Mouse (Mus musculus): ENCODE results near the gene Ttc17.

Ttc17 gene

DNA sequence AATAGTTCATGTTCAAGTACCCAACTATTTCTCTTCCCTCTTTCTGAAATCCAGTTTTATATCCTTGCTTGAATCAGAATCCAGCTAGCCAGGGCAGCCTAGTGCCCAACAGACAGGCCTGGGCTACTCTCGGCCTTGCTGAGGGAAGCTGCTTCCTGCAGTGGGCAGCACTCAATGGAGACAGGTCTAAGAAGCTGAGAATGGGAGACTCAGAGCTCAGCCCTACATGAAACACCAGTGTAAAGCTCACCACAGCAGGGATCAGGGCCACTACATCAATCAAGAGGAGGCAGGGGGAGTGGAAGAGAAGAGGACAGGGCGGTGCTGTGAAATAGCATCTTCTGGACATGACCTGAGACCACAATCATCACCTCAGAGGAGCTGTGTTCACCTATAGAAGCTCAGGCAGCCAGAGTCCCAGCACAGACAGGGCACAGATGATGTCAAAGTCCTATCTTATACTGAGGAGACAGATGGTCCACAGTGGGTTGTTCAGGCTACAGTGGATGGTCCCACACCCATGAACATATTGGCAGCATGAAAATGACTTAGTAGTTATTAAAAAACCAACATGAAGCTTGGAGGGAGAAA is 25.3 kb downstream of the Ttc17 start:
- no peak for DNase-seq (ENCODE audit: low spot score)

DNA sequence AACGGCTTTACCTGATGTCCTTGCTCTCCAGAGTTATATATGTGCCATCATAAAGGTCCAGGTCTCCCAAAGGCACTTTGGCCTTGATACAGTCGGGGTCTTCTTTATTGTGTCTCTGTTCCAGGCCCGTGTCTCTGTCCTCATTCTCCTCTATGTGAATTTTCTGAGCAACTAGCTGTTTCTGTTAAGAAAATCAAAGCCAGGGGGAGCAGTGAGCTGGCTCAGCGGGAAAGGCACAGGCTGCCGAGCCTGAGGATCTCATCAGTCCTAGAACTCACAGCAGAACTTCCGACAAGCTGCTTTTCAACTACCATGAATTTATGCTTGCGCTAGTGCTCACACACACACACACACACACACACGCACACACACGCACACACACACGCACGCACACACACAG is 27.8 kb downstream of the Ttc17 start:
- DNase-seq (ENCODE audit: low spot score) = peak; percentile 2

DNA sequence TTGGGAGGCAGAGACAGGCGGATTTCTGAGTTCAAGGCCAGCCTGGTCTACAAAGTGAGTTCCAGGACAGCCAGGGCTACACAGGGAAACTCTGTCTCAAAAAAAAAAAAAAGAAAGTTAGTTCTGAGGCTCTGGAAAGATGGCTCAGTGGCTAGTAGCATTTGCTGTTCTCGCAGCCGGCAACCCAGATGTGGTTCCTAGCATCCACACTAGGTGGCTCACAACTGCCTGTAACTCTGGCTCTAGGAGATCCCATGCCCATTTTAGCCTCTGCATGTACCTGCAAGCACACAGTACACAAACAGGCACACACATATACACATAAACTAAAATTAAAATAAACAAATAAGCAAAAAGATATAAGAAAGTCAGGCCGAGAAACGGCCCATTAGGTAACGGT is 35.4 kb downstream of the Ttc17 start:
- DNase-seq (ENCODE audit: low spot score) = peak; percentile 30

DNA sequence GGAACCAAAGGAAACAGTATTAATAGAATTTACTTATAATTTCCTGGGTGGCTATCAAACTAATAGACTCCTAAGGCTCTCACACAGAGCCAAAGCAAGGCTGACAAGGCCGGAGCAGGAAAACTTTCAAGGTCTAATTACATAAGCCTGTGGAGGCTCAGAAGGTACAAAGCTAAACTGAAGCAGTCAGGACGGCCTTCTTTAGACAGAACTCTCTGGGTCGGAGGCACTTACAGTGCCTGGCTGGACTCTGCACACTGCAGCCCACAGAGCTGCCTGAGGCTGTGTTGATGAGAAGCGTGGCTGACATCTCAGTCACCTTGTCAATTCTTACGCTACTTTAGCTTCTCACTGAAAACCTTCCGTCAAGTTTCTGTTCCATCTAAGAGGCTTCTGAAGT is 42.7 kb downstream of the Ttc17 start:
- no peak for DNase-seq (ENCODE audit: low spot score)

DNA sequence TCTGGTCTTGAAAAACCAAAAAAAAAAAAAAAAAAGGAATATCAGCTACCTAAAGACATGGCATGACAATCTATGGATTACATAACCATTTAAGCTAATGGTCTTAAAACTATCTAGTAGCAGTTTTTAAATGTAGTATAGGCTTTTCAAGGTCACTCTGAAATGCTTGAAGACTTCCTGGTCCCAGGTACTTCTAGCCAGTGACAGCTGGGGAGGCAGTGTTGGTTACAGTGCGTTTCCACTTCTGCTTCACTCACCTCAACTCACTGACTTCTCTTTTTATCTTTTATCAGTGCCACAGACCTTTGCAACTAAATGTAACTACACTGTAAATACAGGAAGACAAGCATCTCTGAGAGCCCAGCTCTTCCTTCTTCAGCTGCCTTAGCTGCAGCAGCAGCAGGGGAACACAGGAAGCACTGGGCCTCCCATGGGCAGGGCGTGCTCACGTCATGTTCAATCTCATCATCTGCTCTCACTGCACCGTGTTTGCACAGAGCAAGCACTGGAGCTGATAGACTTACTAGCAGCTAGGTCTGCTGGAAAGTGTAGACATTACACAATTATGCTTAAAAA is 46.0 kb downstream of the Ttc17 start:
- no peak for DNase-seq (ENCODE audit: low spot score)

DNA sequence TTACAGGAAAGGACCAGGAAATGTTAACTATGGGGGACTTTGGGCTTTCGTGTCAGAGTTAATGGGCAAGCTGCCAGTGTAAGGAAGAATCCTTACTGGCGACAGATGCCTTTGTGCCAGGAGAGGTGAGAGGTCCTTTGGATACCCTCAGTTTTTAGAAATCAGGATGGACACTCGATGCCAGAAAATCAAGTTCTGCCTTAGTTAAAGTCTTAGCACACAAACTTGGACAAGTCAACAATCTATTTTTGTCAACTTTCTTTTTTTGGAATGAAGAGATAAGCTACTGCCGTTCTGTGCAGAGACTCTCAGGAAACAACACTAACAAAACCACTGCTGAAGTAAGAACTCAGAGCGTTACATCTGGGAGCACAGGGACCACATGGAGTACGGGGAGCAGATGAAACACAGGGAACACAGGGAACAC is 58.3 kb downstream of the Ttc17 start:
- no peak for DNase-seq (ENCODE audit: low spot score)

DNA sequence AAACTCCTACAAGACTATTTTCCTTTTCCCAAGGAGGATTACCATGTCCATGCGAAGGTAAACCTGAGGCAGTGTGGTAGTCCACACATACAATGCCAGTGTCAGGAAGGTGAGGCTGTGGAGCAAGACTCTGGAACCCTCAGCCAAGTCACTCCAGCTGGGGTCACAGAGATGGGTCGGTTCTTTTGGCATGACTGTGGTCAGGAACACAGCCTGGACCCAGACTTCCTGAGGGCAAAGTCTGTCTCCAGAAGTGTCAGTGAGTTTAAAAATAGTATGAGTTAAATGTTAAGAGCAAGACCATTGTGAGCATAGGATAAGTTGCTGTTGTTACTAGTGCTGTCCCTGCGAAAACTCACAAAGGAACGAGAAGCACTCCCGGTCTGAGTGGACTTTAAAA is 59.7 kb downstream of the Ttc17 start:
- no peak for DNase-seq (ENCODE audit: low spot score)

DNA sequence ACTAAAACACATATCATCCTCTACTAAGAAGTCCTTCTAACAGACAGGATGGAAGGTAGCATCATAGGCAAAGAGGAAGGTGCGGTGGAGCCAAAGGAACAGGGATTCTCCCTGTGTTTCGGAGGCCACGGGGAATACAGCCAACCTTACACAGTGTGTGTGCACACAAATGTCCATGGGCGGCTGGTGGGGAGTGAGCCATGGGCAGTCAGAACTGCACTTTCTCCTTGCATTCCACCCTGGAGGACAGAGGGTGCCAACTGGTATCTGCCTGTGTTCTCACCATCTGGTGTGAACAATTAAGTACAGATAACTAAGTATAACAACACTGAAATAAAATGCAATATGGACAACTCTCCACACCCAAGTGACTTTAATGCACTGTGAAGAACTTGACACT is 61.9 kb downstream of the Ttc17 start:
- DNase-seq (ENCODE audit: low spot score) = no peak

DNA sequence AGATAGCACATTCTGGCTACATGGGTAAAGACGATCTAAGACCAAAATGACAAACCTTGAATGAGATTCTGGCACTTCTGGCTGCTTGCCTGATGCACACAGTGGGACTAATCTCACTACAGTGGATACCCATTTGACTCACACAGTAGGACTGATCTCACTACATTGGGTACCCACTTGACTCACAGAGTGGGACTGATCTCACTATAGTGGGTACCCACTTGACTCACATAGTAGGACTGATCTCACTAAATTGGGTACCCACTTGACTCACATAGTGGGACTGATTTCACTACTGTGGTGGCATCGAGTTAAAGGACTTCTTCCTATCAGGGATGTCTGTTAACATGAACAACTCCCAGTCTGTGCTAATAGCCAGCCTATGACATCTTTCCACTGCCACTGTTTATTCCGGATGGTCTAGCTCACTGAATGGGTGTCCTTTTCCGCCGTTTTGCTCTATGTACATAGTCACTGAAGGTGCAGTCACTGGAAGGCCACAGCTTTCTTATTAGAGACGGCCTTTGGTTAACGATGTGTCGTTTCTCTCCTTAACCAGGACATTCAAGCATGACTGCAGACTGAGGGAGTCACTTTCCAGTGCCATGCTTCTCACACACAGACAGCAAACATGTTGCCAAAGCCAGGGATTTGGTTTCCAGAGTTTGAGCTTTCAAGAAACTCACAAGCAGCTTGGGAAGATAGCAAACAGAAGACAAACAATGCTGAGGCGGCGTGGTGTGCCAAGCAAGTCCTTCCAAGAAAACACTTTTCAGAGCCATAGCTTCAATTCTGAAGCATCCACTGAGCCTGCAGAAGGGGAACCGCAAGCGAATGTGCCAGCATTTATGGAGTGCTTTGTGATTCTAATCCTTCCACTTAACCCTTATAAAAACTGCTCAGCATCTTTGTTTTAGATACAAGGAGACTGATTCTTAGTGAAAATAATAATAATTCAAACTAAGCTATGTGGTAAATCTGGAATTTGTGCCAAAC is 62.9 kb downstream of the Ttc17 start:
- DNase-seq (ENCODE audit: low spot score) = peak; percentile 1

DNA sequence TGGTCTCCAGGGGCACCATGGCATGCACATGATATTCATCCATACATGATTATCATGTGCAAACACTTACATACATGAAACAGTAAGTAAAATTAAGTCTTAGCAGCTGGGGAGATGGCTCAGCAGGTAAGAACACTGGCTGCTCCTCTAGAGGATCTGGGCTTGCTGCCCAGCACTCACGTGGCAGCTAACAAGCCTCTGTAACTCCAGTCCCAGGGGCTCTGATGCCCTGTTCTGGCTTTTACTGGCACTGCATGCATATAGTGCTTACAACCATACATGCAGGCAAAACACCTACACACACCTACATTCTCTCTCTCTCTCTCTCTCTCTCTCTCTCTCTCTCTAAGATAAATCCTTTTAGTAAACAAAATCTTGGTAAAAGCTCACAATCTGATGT is 65.7 kb downstream of the Ttc17 start:
- no peak for DNase-seq (ENCODE audit: low spot score)

DNA sequence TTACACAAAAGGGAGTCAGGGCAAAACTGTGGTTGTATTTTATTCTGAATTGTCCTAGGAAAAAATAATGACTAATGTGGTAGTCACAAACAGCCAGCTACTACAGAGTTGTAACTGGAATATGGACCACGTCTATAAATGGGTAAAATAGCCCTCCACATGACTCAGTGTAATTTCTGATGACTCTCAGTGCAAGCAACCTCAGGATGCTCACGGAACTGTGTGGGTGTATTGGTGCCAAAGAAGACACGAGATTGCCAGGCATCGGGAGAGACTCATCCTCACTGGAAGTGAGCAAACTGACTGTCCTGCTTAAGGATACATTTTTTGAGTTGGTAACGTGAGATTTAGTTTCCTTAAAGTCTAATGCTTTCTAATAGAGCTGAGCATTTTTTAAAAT is 67.0 kb downstream of the Ttc17 start:
- DNase-seq (ENCODE audit: low spot score) = no peak

DNA sequence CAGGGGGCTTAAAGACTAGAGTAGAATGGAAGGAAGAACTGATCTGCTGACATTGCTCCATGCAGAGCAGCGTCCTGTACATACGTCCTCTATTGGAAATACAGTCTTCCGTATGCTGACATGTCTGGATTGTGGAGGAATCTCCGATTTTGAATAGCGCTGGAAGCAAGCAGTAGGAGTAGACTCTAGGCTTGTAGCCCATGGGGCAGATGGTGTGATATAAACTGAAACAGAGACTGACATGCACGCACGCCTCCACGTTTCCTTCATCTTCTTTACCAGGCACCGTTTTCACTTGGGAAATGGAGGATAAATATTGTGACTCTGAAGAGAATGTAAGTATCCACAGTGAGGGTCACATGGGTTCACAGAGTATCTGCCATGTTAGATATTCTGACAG is 70.2 kb downstream of the Ttc17 start:
- no peak for DNase-seq (ENCODE audit: low spot score)

DNA sequence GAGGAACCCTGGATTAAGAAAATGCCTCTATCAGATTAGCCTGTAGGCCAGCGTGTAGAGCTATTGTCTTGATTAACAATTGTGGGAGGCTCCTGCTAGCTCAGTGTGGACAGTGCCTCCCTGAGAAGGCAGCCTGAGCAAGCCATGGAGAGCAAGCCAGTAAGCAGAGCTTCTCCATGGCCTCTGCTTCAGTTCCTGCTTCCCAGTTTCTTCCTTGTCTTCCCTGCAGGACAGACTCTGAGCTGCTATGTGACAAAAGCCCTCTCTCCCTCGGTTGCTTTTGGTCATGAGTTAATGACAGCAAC is 71.8 kb downstream of the Ttc17 start:
- DNase-seq (ENCODE audit: low spot score) = no peak

DNA sequence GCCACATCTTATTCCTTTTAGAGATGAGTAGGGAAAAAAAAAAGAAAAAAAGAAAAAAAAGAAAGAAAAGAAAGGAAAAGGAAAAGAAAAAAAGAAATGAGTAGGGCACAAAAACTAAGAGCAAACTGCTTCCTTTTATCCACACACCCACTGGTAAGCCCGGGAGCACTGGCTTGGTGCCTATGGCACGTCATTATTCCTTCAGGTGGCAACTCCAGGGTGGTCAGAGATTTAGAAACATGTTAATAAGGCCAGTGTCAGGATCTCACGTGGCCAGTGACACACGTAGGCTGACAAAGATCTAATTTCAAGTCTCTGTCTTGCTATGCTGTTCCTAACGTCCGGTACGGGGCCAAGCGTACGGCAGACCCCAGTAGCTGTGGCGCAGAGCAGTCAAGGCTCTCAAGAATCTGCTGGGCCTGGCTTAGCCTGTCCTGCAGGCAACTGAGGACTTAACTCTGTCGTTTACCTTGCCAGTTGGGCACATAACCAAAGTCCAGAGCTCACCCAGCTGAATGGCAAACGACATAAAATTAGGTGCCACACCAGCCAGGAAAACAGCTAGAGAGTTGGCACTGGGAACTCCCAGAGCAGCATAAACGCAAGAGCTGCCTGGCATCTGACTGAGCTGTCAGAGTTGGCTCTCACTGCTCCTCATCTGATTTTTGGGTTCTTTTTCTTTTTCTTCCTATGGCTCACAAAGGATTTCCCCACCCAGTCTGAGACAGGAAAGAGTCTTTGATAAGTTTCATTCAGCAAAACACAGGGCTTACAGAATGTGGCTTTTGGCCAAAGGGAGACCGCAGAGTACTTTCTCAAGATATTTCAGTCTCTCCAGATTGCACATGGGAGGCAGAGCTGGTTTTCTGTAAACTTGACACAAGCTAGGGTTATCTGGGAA is 72.4 kb downstream of the Ttc17 start:
- DNase-seq (ENCODE audit: low spot score) = no peak

DNA sequence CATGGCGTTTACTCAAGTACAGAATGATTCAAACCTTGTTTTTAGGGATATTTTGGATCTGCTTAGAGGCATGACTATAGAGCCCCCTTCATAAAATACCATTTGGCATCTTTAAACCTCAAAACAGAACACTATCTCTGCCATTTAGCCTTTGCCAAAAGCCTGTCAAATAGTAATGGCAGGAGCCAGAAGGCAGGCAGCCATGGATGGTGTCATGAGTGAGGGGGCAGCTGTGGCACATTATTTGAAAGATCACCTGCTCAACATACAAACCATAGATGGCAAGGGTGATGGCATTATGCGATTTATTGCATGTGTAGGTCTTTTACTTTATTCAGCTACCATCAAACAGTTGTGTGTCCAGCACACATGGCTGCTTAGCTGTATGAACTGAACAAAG is 73.4 kb downstream of the Ttc17 start:
- DNase-seq (ENCODE audit: low spot score) = no peak

DNA sequence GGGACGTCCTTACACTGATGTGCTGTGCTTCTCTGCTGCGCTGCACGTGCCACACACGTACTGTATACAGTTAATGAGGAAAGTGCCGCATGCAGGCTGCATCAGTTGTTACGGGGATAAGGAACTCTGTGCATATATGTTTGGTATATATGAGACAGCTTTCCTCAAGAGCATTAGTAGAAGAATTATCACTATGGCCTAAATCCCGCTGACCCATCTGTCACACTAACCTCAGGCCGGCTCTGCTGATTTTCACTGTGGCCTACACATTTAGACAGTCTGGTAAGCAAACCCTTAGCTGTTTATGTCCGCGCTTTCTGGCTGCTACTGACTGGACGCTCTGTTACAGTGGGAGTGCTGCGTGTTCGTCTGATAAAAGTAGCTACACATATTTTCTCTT is 77.2 kb downstream of the Ttc17 start:
- no peak for DNase-seq (ENCODE audit: low spot score)

DNA sequence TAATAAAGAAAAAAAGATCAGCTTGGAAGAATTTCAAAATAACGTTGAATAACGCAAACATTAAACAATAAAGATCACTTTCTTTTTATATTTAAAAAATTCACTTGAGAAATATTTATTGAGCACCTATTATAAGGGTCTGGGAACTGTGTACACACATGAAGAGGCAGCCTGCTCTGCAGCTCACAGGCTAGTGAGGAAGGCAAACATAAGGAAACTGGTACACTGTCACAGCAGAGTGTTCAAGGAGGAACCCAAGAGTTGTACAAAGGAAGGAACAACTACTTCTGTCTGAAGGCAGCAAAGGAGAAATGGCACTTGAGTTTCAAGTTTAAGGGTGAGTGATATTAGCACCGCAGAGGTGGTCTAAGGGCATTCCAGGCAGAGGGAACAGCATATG is 78.7 kb downstream of the Ttc17 start:
- DNase-seq (ENCODE audit: low spot score) = no peak

DNA sequence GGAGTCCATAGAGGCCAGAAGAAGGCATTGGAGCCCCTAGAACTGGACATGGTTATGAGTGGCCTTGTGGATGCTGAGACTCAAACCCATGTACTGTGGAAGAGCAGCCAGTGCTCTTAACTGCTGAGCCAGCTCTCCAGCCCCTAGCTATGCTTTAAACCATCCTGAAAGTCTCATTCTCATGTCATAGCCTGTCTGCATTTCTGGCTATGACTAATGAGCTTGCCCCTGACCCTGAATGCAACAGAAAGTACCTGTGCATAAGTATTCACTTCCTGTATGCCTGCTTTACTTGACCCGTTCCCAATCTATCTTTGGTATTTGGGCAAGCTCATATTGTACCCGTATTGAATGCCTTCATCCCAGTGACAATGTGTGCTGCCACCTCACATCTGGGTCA is 86.7 kb downstream of the Ttc17 start:
- no peak for DNase-seq (ENCODE audit: low spot score)

DNA sequence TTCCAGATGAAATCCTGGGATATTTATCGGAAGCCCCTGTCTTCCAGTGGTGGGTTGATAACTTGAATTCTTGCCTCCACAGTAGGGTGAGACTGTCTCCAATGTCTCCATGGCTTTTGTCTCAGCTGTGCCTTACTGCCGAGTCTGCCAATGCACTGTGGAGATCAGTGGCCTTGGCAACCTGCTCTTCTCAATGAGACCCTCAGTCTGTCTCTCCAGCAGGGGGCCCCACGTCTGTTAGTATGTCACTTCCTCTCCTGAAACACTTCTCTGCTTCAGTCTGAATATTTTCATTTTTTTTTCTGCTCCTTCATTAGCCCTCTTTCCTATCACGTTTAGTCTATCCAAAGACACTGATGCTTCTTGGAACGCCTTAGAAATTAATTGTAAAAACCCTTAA is 90.0 kb downstream of the Ttc17 start:
- DNase-seq (ENCODE audit: low spot score) = peak; percentile 30

DNA sequence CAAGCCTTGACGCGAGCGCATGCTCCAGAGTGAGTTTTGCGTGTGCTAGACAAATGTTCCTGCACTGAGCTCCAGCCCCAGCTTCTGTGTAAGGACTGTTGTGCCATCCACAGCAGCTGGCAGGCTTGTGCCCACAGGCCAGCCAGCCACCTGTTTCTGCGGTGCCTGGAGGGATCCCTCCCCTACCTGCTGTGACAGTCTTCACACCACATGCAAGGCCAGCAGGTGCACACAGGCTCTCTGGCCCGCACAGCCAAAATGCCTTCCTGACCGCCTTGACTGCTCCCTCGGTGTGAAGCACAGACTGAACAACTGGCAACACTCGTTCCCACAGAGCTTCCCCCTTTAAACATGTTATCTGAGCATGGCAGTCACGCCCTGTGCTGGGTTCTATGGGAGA is 102.5 kb downstream of the Ttc17 start:
- no peak for DNase-seq (ENCODE audit: low spot score)

DNA sequence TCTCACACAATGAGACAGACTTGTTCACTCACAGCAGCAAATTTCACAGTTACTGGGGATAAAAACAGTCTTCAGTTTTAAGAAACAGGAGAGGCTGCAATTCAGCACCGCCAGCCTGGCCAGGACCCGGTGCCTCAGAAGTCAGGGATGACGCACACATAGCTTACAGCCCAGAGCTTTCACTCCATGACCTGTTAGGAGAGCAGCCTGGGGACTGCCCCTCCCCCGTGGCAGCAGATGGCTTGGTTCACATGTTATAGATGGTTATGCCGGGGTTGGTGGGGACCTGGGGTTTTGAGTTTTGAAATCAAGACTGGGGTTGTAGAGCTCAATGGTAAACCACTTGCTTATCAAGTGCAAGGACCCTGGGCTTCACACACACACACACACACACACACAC is 104.1 kb downstream of the Ttc17 start:
- DNase-seq (ENCODE audit: low spot score) = no peak

DNA sequence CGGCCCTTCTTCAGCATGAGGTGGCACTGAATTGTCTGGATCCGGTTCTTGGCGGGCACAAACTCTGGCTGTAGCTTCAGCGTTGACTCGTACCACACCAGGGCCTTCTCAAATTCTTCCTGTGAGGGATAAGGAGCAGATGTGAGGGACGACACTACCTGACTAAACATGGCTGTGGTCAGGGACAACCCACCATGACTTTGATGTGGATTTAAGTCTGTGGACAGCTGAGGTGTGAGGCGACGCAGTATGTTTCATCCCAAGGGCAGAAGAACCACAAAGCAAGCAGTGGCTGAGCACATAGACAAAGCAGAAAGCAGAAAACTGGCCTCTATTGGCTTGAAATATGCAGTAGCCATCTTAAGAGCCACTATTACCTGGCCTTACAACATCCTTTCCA is 104.7 kb downstream of the Ttc17 start:
- no peak for DNase-seq (ENCODE audit: low spot score)

Measured in embryo, embryonic 10.5 days (tissue).